Mouse (Mus musculus): ENCODE data around the gene Uhrf2.

Uhrf2 gene

DNA sequence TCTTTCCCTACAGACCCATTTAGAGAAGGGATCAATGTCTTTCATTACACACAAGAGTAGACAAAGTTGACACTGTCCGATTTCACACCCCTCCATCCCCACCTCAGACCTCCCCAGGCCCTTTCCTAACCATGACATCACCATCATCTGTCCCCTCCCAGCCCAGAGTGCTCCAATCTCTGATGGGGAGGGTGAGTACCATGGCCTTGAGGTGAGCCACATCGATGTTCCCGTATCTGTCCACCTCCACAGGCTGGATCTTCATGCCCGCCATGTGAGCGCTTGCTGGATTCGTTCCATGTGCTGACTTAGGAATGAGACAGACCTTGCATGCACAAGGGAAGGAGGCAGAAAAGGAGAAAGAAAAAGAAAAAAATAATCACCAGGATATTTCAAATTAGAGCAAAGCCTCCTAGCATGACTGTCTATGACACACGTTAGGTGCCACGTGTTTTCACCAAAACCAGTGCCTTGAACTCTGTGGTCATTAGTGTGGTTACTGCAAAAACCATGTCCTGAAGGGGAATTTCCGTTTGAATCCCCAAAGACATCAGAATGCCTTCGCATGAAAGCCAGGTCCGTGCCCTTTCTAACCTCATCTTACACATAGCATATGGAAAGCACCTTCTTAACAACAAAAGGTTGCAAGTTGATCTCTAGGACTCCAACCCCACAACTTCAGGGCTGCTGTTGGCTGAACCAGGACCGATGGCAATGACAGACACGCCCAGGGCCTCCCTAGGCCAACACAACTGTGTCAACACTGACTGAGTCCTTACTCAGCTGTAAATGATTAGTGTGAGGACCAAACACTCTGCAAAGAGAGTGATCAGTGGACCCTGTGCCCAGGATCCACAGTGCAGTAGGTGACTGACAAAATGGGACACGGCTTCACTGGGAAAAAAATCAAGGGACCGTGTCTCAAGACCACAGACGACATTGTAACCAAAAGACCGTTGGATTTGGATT lies 88.3 kb downstream of the Uhrf2 start:
- intact Hi-C loops (cut with DNase I), result no loop called here

DNA sequence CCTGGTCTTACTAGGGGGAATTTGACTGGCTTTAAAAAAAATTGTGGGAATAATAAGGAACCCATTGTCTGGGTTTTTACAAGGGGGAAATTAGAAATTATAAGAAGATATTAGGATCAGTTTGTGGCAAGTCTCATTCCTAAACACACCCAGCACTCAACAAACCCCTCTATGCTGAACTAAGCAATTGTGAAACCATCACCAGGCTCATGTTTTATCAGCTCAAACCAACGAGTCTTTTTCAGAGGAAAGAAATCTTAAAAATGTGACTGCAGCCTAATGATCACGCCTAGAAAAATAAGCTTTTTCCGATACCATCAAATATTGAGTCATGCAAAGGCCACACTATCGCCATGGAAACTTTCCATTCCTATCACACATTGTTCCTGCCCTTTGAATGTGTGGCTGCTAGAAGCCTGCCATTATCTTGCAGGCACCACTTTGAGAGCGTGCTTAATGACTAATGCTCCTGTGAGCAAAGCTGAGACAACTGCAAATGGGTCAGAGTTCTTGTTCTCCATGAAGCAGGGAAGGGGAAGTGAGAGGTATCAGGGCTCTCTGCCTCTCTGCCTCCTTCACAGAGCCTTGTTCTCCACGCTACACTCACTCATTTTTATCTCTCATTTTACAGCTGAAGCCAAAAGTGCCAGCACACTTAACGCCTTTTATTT lies 94.8 kb downstream of the Uhrf2 start:
- intact Hi-C loops (cut with DNase I), result loop anchor here (5.0 to 10.0 kb wide), 2 partner anchors 150 to 298 kb away; no protein-coding TSS in a partner anchor

DNA sequence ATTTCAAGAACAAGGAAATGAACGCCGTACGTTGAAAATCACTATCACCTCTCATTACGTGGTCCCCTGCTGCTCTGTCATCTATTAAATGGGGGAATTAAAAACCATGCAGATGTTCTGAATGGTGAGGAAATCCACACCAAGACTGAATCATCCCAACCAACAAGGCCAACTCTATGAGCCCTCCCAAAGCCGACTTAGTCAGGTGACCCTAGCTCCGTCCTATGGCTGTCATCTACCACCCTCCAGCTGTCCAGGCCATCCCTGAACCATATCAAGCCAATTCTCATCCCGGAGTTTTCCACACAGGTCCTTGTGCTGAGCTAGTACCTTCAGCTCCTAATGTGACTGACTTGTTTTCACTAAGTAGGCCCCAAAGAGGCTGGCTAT lies 95.4 kb downstream of the Uhrf2 start:
- intact Hi-C loops (cut with DNase I), result loop anchor here (5.0 to 10.0 kb wide), 2 partner anchors 151 to 298 kb away; no protein-coding TSS in a partner anchor

DNA sequence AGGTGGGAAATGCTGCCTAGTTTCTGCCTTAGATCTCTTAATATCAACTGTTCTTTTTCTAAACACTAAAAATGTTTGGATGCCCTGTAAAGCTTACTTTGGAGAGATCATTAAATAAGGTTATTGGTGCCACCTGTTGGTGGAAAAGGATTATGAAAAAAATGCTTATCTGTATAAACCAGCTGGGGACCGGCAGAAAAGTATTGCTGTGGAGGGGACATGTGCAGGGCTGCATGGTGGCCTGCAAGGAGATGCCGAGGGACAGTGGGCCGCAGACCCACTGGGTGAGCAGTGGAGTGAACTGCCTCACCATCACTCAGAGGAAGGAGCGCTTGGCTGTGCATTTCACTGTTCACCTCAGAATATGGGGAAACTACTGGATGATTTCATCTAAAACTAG lies 97.9 kb downstream of the Uhrf2 start:
- intact Hi-C loops (cut with DNase I), result loop anchor here (5.0 to 10.0 kb wide), 2 partner anchors 153 to 301 kb away; no protein-coding TSS in a partner anchor

DNA sequence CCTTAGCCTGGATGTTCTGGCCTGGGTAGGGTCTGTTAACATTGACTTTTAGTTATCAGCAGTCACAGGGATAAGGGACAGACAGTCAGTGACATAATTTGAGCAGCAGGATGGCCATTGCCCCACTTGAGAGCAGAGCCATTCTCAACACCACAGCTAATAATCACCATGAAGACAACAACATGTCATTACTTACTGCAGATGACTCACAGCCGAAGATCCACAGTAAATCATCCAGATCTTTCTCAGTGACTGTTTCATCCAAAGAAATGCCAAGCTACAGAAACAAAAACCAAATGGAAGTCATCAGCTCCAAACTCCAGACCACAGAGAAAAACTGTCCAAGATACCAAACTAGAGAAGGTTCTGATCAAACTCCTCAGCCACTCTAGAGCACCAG lies 106.0 kb downstream of the Uhrf2 start:
- intact Hi-C loops (cut with DNase I), result no loop called here

Data from adrenal gland (tissue).